Mouse (Mus musculus) embryonic facial prominence, embryonic 11.5 days (tissue): ENCODE results near the gene Xpo4. TPM values are rescaled to one million over a fixed set of nuclear protein-coding genes. Genes with fewer than 3 reads are reported as not detected.

Experiments
- ATAC-seq: fragments of 200-750 bp; cut with Nextera tagmentation; replicated peaks from 2 replicates; pipeline ENCODE4 v1.8.0; 2017; ENCODE audit warnings: low read depth; ENCODE audit not compliant: insufficient number of reproducible peaks, low FRiP score, low TSS enrichment
- DNase-seq: peaks from one replicate; pipeline ENCODE4 v3.0.0-alpha.2; 2015; ENCODE audit warnings: low spot score
- H3K27ac ChIP-seq: fragments of 300-500 bp; sonication (generic); replicated peaks from 2 replicates; pipeline ENCODE4 v1.5.1; 2014; ENCODE audit warnings: mild to moderate bottlenecking, low read depth, low read length, control low read depth
- H3K27me3 ChIP-seq: fragments of 300-500 bp; sonication (generic); 2 replicates; pipeline ENCODE4 v1.6.1; 2014; ENCODE audit warnings: mild to moderate bottlenecking, low read length, moderate library complexity, mixed read lengths; ENCODE audit not compliant: control insufficient read depth, insufficient read depth
- H3K36me3 ChIP-seq: fragments of 300-500 bp; sonication (generic); replicated peaks from 2 replicates; pipeline ENCODE4 v1.6.1; 2014; ENCODE audit warnings: low read depth, mild to moderate bottlenecking, low read length, moderate library complexity, mixed read lengths; ENCODE audit not compliant: control insufficient read depth, insufficient read depth
- H3K4me1 ChIP-seq: fragments of 300-500 bp; sonication (generic); 2 replicates; pipeline ENCODE4 v1.6.1; 2014; ENCODE audit warnings: low read length, mixed read lengths; ENCODE audit not compliant: control insufficient read depth, insufficient read depth
- H3K4me2 ChIP-seq: fragments of 300-500 bp; sonication (generic); 2 replicates; pipeline ENCODE4 v1.6.1; 2014; ENCODE audit warnings: low read depth, mild to moderate bottlenecking, control low read depth, low read length, moderate library complexity
- H3K4me3 ChIP-seq: fragments of 300-500 bp; sonication (generic); 2 replicates; pipeline ENCODE4 v1.5.1; 2014; ENCODE audit warnings: low read depth, low read length, control low read depth
- H3K9ac ChIP-seq: fragments of 300-500 bp; sonication (generic); replicated peaks from 2 replicates; pipeline ENCODE4 v1.6.1; 2014; ENCODE audit warnings: mild to moderate bottlenecking, control low read depth, low read length
- H3K9me3 ChIP-seq: fragments of 300-500 bp; sonication (generic); replicated peaks from 2 replicates; pipeline ENCODE4 v1.6.1; 2016; ENCODE audit warnings: mild to moderate bottlenecking, low read length, inconsistent platforms, mixed read lengths; ENCODE audit not compliant: control insufficient read depth
- WGBS: fragments of 180-500 bp; shearing (Covaris S2); extraction: QIAGEN DNeasy Blood & Tissue Kit; methylation state at CpG from one replicate; pipeline ENCODE4 v1.1.7; 2014; 5-methylcytosine and 5-hydroxymethylcytosine counted together
- polyA plus RNA-seq: library from polyadenylated mRNA; unstranded; fragments of >200 nt; fragmentation: Nextera tagmentation; extraction: Ambion mirVana; gene quantifications from 2 replicates; pipeline ENCODE4 v1.2.1, GENCODE M21; 2014

The Xpo4 gene
- polyA plus RNA-seq, 1 experiment from 2014 or later: 37.0 TPM

GRCm38 (mm10) chr14:57649501-57649900 is 15.7 kb downstream of the Xpo4 start:
- H3K27me3 ChIP-seq: no peaks in the 10 kb centered on the region

DNA sequence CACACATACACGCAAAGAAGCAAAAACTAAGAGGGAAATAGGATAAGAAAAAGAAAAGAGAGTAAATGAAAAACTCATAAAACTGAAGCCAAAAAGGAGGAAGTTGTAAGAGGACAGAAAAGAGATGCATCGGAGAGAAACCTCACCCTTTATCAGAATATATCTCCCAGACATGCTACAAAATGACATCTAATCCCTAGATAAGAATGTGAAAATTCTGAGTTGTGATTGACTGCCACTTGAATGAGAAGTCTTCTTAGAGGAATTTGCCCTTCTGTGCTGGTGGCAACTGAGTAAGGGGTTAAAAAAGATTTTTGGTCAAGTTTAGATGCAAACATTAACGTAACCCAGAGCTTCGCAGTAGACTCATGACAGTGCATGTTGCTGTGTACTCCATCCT is 19.1 kb downstream of the Xpo4 start:
- Histone ChIP-seq H3K27ac (no peak overlapping the region), H3K9me3 (no peaks in the 10 kb centered on the region), H3K4me1 (no peaks in the 10 kb centered on the region), H3K27me3 (no peaks in the 10 kb centered on the region), H3K4me2 (no peak overlapping the region), H3K36me3 (no peaks in the 10 kb centered on the region), H3K4me3 (no peak overlapping the region), H3K9ac (no peak overlapping the region)
- DNase-seq (no peak), ATAC-seq (no peak)
- 74% methylated on average over 4 of the region's 4 CpGs for WGBS

More at GRCm38 (mm10) chr14:57649501-57649900, 15.7 kb downstream of the Xpo4 start:
- Histone ChIP-seq H3K36me3 (no peaks in the 10 kb centered on the region), H3K4me3 (no peak overlapping the region), H3K4me1 (no peaks in the 10 kb centered on the region), H3K9ac (no peak overlapping the region), H3K4me2 (no peak overlapping the region), H3K27ac (no peak overlapping the region), H3K9me3 (no peaks in the 10 kb centered on the region)
- ATAC-seq (no peak), DNase-seq (no peak)

DNA sequence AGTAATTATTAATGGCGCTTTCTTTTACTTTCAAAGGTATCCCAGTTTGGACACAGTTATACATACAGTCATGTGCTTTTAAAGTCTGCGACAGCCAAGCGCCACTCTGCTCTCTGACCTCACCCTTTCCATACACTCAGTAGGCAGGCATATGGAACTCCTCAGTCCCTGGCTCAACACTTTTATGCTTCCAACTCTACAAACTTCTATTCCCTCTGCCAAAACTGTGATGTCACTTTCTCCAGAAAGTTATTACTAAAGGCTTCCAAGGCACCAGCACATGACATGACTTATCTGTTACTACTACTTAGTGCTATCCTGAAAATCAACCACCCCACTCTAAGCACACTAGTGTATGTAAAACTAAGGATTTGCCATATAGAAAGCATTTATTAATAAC is 26.1 kb downstream of the Xpo4 start:
- no peak overlapping the region for H3K4me3 ChIP-seq
- ATAC-seq (no peak), DNase-seq (no peak)
- WGBS: 95% methylated on average over 3 of the region's 3 CpGs
- no peak overlapping the region for H3K27ac ChIP-seq
- H3K4me1 ChIP-seq: no peaks in the 10 kb centered on the region
- H3K36me3 ChIP-seq: no peaks in the 10 kb centered on the region
- H3K9ac ChIP-seq: no peak overlapping the region
- no peaks in the 10 kb centered on the region for H3K9me3 ChIP-seq
- H3K27me3 ChIP-seq: no peaks in the 10 kb centered on the region
- no peak overlapping the region for H3K4me2 ChIP-seq

- Histone ChIP-seq H3K4me3 (no peak overlapping the region), H3K27me3 (no peaks in the 10 kb centered on the region), H3K4me2 (no peak overlapping the region), H3K9ac (no peak overlapping the region), H3K4me1 (no peaks in the 10 kb centered on the region), H3K27ac (no peak overlapping the region), H3K36me3 (no peaks in the 10 kb centered on the region), H3K9me3 (no peaks in the 10 kb centered on the region)
- DNase-seq (peak; percentile 17), ATAC-seq (no peak)
- WGBS: 74% methylated on average over 5 of the region's 5 CpGs
Observed at GRCm38 (mm10) chr14:57634141-57634540, 31.1 kb downstream of the Xpo4 start.

GRCm38 (mm10) chr14:57629595-57629994 is 35.6 kb downstream of the Xpo4 start:
- H3K27ac ChIP-seq: no peak overlapping the region
- no peaks in the 10 kb centered on the region for H3K9me3 ChIP-seq
- 84% methylated on average over 4 of the region's 4 CpGs for WGBS
- no peaks in the 10 kb centered on the region; the same call in none of the 2 replicates for H3K36me3 ChIP-seq
- H3K4me1 ChIP-seq: no peaks in the 10 kb centered on the region
- DNase-seq (no peak), ATAC-seq (no peak)
- no peak overlapping the region for H3K4me2 ChIP-seq
- H3K4me3 ChIP-seq: no peak overlapping the region
- no peak overlapping the region for H3K9ac ChIP-seq
- H3K27me3 ChIP-seq: no peaks in the 10 kb centered on the region

DNA sequence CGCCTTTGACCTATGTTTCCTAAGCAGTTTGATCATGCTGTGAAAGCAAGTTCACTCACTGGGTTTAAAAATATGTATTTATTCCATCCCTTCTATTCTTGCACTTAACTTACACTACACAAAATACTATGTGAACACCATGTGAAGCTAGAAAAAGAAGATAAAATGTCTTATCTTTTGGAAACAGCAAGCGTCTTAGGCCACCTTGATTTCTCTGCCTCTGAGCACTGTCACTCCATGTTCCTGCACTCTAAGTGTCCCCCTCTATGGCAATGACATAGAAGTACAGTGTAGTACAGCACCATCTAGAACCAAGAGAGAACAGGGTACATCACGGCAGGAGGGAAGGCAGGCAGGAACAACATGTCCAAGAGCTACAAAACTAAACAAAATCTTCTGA is 42.3 kb downstream of the Xpo4 start:
- Histone ChIP-seq H3K4me1 (no peaks in the 10 kb centered on the region), H3K36me3 (no peaks in the 10 kb centered on the region; the same call in none of the 2 replicates), H3K27me3 (no peaks in the 10 kb centered on the region), H3K27ac (no peak overlapping the region), H3K4me3 (no peak overlapping the region), H3K4me2 (no peak overlapping the region), H3K9ac (no peak overlapping the region), H3K9me3 (no peaks in the 10 kb centered on the region)
- WGBS: 82% methylated on average over 3 of the region's 3 CpGs
- DNase-seq: no peak
- no peak for ATAC-seq

DNA sequence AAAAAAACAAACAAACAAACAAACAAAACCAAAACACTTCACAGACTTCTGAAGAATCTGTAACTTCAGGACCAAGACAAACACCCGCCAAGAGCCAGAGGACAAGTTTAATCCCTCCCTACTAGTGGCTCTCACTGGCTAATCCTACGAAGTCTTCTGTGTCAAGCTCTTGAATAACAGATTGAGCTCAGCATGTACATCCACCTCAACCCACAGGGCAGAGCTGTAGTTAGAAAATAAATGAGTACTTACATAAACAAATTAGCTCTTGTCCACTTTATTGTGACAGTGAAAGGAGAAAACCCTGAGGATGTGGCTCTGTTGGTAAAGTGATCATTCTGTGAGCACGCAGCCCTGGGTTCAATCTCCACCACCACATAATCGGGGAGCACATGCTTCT is 43.5 kb downstream of the Xpo4 start:
- no peaks in the 10 kb centered on the region; the same call in none of the 2 replicates for H3K36me3 ChIP-seq
- 72% methylated on average over 4 of the region's 4 CpGs for WGBS
- ATAC-seq: no peak

GRCm38 (mm10) chr14:57620598-57621236 is 44.5 kb downstream of the Xpo4 start:
- Histone ChIP-seq H3K27ac (no peak overlapping the region), H3K9ac (no peak overlapping the region), H3K4me2 (no peak overlapping the region), H3K27me3 (no peaks in the 10 kb centered on the region), H3K4me3 (no peak overlapping the region), H3K9me3 (no peaks in the 10 kb centered on the region), H3K4me1 (no peaks in the 10 kb centered on the region), H3K36me3 (no peaks in the 10 kb centered on the region; the same call in 1 of the 2 replicates)
- DNase-seq: no peak
- ATAC-seq: no peak
- WGBS: 73% methylated on average over 4 of the region's 4 CpGs

More for the DNA sequence above, 43.5 kb downstream of the Xpo4 start:
- Histone ChIP-seq H3K9me3 (no peaks in the 10 kb centered on the region), H3K4me1 (no peaks in the 10 kb centered on the region), H3K4me2 (no peak overlapping the region), H3K27ac (no peak overlapping the region), H3K27me3 (no peaks in the 10 kb centered on the region), H3K9ac (no peak overlapping the region), H3K4me3 (no peak overlapping the region)
- no peak for DNase-seq
